Mouse (Mus musculus) heart, postnatal 0 days (tissue): Measurements from ENCODE around the gene Ankrd27.
"Not testable (repeated sequence)": the region's sequence is repeated elsewhere in the genome, so short reads cannot be mapped to it uniquely, and the experiment has no call there.

Source experiments
- CTCF ChIP-seq: IDR thresholded peaks from 2 replicates; pipeline ENCODE4 v1.5.1; 2016; ENCODE audit warnings: antibody characterized with exemption, control low read depth, low read depth
- EP300 ChIP-seq: IDR thresholded peaks from 2 replicates; pipeline ENCODE4 v1.6.1; 2016; ENCODE audit warnings: antibody characterized with exemption, low read depth

DNA sequence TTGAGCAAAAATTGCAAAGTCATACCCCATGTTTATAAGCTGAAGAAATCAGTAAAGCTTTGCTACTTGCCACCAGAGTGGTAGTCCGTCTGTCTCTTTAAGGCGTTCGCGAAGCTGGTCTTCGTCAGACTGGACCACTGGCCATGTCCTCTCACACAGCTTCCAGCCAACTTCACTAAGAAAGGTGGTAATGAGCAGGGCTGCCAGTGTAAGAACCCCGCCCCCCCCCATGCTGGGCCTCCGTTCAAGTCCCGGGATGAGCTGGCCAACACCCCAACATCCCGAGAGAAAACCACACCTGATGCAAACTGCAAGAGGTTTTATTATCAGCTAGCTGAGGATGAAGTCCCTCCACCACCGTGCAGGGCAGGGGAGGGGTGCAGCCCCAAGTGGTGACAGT lies 21.2 kb upstream of the Ankrd27 start:
- TF ChIP-seq EP300, CTCF: not testable (repeated sequence)
